Mouse (Mus musculus) lung, postnatal 0 days (tissue): ENCODE results near the gene Csf2ra.

ENCODE experiments used
- CTCF ChIP-seq: IDR thresholded peaks from 2 replicates; pipeline ENCODE4 v1.5.1; 2016; ENCODE audit warnings: antibody characterized with exemption, mild to moderate bottlenecking
- EP300 ChIP-seq: IDR thresholded peaks from 2 replicates; pipeline ENCODE4 v1.6.1; 2016; ENCODE audit warnings: antibody characterized with exemption, mild to moderate bottlenecking, control low read depth

- no peak for TF ChIP-seq CTCF
- TF ChIP-seq EP300, result no peak
These were observed 28.1 kb upstream of the Csf2ra start for GRCm38 (mm10) chr19:61256166-61256887.
